Mouse (Mus musculus): Measurements from ENCODE around the gene Olfr161. TPM values are rescaled to one million over a fixed set of nuclear protein-coding genes. Genes with fewer than 3 reads are reported as not detected.
"Not testable (repeated sequence)": the region's sequence is repeated elsewhere in the genome, so short reads cannot be mapped to it uniquely, and the experiment has no call there.

Olfr161 gene
- total RNA-seq (2021): not detected
- long read RNA-seq, experiment 1: 0 reads
- long read RNA-seq, experiment 2: 0 reads

DNA sequence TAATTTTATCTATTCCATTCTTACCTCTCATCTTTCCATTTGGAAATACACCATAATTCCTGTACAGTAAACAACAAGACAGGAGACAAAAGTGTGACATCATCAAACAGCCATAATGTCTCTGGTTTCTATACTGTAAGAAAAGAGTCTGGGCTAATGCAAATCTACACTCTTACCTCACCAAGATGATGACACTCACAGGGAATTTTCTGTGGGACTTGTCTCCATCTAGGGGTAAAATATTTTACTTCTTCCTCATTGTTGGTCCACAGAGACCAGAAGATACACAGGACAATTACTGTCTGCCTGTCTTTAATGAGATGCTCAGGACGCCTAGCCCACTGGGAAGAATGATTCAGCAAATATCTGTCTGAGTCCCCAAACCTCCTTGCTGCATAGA is at the start of gene Olfr161:
Gene Olfr161 (plus strand): TSS at position 352 of the 400 bp plus-strand sequence.
- no peak for DNase-seq (ENCODE audit: low spot score)

DNA sequence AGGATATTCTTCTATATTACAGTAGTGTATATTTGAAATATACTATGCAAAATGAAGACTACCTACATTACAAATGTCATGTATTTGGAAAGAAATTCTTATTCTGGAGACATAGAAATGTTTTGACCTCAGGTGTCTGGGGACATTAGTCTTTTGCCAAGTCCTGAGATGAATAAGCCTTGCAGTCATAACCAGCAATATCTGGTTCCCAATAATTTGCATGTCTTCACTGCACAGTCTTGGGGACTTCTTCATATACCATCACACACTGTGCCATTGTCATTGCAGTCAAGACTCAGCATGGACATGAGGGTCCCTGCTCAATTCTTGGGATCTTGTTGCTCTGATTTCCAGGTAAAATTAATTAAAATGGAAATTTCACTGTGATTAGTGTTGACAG is 27.3 kb upstream of the Olfr161 start:
- DNase-seq (ENCODE audit: low spot score): no peak

DNA sequence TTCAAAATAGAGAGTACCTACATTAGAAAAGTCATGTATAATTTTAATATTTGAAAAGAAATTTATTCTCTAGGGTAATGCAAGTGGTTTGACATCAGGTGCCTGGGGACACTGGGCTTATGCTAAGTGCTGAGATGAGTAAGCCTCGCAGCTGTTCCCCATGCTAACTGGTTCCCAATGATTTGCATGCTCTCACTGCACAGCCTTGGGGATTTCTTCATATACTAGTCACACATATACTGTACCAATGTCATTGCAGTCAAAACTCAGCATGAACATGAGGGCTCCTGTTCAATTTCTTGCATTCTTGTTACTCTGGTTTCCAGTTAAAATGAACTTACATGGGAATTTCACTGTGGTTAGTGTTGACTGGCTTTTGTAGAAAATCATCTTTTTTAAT is 13.2 kb upstream of the Olfr161 start:
- not testable (repeated sequence) for DNase-seq (ENCODE audit: low spot score)

GRCm38 (mm10) chr16:3578227-3578848 is 12.5 kb upstream of the Olfr161 start:
- not testable (repeated sequence) for DNase-seq (ENCODE audit: low spot score)

DNA sequence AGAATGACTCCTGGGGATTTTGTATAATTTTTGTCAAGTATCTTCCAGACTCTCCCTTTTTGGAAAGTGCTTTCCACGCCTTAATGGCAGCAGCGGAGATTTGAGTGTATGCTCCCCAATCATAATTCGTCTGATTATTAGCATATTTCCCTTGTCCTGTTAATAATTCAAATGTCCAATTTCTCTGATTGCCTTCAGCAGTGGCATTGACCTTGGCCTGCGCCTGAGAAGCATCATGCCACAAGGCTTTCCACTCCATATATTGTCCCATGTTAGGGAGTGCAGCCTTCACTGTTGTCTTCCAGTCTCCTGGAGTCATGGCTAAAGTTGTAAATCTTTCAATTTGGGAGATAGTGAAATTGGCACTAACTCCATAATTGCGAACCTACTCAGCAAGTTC is 40.5 kb downstream of the Olfr161 start:
- not testable (repeated sequence) for DNase-seq (ENCODE audit: low spot score)

GRCm38 (mm10) chr16:3632572-3633361 is 41.9 kb downstream of the Olfr161 start:
- DNase-seq (ENCODE audit: low spot score): not testable (repeated sequence)

Other genes with a start within 250 kb of the Olfr161 start
- not detected for gene Mefv, start 127.1 kb downstream of the Olfr161 start, total RNA-seq (2021)
- 1 to 10 TPM; 5.4 to 6.1 TPM for gene Zfp263, start 153.1 kb downstream of the Olfr161 start, total RNA-seq (2021)
- not detected for gene Olfr15, start 239.8 kb downstream of the Olfr161 start, total RNA-seq (2021)

Data from gastrocnemius, adult 18-20 months (tissue).